Mouse (Mus musculus): ENCODE data around the gene Fam172a. TPM values are rescaled to one million over a fixed set of nuclear protein-coding genes. Genes with fewer than 3 reads are reported as not detected.

Fam172a gene
- total RNA-seq, 2 experiments from 2014 or later, result 7.3 to 7.6 TPM

DNA sequence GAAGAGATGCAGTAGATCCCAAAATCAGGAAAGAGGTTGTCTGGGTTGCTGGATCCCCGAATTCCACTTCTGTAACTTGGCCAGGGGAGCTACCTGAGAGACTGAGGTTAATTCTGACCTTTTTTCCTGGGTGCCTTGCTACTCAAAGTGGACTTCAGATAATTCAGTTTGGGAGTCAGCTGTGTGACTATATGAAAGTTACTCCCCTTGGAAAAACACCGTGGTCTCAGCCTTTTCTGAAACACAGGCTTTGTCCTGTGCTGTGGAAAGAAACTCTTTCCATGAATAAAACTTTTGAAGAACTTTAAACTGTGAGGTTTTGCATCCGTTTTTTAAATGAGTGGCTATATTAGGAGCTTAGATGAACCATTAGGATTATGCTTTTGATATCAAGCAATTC is 472.4 kb downstream of the Fam172a start:
- intact Hi-C loops (cut with DNase I), result no loop called here
- no peak for DNase-seq

DNA sequence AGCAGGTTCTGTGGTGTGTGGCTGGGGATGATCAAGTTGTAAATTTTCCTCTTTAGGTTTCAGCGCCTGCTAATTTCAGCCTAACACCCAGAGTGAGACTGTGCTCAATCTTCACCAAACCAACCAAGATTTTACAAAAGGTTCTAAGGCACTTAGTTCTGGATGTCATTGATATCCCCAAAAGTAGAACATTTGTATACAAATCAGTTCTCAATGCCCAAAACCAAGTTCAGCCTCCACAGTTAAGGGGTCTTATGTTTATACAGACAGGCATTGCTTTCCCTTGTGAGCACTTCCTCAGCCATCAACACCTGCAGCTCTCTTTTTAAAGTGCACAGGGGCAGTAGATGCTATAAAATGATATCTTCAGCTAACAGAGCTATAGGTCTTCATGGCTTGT is 473.1 kb downstream of the Fam172a start:
- intact Hi-C loops (cut with DNase I), result no loop called here
- no peak for DNase-seq

DNA sequence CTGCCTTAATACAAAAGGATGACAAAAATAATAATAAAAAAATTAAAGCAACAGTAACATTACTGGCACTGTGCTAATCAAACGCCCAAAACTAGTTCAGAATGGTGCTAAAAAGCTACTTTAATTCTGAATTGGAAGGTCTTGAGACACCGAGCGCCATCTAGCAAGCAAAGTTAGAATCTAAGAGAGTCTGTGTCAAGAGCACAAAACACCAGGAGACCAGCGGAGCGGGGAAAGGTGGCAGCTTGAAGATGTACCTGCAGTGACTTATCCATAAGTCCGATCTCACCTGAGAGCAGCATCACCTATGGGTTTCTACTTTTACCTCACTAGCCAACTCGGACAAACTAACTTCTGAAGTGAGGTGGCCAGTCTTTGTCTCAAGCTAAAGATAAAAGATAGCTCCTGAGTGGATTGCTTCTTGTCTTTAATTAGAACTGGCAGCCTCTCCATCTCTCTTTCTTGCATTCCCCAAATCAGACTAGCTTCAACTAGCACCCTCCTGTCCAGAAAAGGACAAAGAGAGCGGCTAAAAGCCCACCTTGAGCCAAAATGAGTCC is 474.1 kb downstream of the Fam172a start:
- intact Hi-C loops (cut with DNase I), result no loop called here
- DNase-seq, result no peak

DNA sequence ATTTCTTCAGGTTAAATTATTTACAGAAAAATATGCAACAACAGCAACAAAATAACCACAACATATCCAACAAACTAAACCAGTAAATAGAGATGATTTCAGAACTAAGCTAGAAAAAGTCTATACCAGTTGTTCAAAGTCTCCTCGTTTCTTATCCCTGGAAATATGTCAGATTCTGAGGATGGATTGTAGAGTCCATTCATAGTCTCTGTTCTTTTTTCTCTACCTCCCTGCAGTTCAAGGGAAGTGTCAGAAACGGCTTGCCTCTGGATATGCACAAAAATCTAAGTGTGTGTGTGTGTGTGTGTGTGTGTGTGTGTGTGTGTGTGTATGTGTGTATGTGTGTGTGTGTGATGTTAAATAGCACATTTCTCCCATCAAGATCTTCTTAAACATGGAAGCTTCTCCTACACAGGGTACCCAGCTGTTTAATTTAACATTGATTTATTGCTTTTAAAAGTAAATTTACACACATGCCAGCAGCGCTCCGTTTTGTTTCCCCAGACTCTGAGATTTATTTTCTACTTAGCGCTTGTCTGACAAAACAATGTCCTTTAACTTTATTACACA is 475.6 kb downstream of the Fam172a start:
- intact Hi-C loops (cut with DNase I), result no loop called here
- DNase-seq, result no peak

DNA sequence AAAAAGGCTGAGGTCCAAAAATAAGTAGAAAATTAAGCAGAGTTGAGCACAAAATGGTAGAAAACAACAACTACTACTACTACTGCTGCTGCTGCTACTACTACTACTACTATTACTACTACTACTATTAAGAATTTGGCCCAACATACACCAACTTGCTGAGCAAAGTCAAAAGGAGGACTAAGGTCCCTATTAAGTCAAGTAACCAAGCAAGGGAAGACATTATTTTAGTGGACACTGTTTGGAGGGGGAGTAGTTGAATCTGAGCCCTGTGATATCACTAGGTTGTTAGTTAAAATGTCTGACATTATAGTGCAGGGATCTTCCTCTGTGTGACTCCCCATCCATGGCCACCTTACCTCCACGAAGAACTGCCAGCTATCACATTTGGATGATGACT is 476.2 kb downstream of the Fam172a start:
- intact Hi-C loops (cut with DNase I), result no loop called here
- DNase-seq, result no peak

DNA sequence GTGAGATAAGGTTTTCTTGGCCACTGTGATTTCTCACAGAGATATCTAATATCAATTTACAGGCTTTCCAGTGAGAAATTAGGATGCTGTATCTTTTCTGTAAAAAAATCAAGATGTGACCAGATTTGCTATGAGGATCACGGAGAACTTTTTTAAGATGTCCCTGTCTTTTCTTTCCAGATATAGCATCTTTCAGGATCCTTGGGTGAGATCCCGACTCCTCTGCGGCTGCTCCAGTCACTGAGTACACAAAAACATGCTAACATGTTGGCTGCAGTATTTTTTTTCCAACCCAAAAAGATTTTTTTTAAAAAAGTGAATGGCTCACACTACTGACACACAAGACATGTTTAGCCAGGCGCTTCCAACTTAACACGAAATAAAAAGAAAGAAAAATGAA is 476.9 kb downstream of the Fam172a start:
- intact Hi-C loops (cut with DNase I), result no loop called here

DNA sequence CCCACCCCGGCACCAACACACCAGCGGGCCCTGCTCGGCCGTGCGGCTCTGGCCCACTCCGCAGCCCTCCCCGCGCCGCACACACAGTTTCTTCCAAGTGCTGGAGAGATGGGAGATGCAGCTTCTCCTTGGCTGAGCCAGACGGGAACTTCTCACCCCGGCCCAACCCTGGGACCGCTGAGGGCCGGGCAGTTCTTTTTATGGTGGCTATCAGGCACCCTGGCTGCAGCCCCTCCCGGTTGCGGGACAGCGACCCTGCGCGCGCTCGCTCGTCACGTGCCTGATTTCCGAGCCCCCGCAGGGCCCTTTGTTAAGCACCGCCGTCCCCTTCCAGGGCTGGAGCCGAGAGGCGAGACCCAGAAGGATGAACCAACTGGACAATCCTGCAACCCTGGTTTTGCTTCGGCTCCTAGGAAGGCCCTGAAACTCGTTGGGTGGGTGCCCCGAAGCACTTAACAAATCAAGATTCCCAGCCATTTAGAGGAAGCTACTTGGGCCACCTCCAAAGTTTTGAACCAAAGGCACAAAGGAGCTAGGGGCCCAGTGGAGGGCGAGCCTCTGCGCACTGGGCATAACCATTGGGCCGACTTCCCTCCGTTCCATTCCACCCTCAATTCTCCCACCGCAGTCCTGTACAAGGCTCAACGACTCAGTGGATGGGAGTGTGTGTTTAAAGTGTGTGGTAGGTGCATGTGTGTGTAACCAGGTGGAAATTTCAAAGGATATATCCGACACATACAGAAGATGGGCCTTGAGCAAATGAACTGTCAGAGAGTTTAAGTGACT is 477.7 kb downstream of the Fam172a start:
- no peak for DNase-seq
- intact Hi-C loops (cut with DNase I), result loop anchor here (5.0 to 10.0 kb wide), 2 partner anchors 315 to 1137 kb away; no protein-coding TSS in a partner anchor

More for the DNA sequence above, 476.9 kb downstream of the Fam172a start:
- no peak for DNase-seq

DNA sequence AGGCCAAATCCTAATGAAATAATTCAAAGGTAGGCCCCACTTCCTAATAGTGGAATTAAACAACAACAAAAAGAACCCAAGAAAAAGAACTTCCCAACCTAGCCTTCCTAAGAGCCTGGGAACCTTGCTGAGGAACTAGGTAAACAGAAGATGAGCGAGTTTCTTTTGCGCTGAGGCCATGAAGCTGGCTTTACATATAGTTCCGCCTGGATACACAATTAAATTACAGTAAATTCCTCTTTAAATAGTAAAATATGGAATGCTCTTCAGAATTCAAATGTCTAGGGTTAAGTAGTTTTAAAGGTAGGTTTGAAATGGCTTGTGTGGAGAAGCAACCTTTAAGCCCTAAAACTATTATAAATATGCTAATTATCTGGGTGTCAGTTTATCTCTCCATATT is 478.4 kb downstream of the Fam172a start:
- intact Hi-C loops (cut with DNase I), result loop anchor here (5.0 to 10.0 kb wide), 2 partner anchors 315 to 1138 kb away; no protein-coding TSS in a partner anchor

DNA sequence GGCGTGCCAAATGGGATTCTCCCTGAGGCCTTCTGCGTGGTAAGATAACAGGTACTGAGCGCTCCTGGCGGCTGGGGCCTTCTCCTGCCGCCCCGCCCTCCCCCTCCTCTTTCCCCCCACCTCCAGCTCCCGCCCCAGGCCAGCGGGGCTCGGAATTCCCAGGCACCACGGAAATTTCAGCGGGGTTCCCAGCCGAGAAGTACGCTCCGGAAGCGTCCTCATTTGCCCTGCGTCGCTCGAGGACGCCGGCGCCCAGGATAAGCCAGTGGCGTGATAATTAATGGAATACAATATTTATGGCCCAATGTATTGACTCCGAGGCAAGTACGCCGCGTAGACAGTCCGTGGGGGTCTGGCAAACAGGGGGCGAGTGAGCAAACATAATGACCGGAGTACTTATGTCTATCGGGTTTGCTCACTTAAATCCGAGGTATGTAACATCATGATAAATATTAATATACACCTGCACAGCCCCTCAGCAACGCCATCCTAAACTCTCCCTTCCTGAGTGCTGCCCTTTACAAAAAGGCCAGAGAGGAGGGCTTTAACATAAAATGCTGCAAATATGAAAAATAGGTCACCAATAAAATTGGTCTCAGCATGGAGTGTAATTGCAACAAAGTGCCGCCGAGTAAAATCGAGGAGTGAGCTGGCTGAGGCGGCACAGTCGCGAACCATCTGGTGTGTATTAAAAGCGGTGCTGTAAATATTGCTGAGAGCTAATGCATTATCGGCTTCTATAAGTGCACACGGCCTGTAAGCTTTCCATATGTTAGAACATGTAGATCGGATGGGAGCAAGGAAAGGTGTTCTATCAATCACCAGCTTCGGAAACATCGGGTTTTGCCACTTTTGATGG is 479.5 kb downstream of the Fam172a start:
- no peak for DNase-seq
- intact Hi-C loops (cut with DNase I), result loop anchor here (5.0 to 10.0 kb wide), 2 partner anchors 316 to 1139 kb away; no protein-coding TSS in a partner anchor

More for the DNA sequence above, 478.4 kb downstream of the Fam172a start:
- no peak for DNase-seq

DNA sequence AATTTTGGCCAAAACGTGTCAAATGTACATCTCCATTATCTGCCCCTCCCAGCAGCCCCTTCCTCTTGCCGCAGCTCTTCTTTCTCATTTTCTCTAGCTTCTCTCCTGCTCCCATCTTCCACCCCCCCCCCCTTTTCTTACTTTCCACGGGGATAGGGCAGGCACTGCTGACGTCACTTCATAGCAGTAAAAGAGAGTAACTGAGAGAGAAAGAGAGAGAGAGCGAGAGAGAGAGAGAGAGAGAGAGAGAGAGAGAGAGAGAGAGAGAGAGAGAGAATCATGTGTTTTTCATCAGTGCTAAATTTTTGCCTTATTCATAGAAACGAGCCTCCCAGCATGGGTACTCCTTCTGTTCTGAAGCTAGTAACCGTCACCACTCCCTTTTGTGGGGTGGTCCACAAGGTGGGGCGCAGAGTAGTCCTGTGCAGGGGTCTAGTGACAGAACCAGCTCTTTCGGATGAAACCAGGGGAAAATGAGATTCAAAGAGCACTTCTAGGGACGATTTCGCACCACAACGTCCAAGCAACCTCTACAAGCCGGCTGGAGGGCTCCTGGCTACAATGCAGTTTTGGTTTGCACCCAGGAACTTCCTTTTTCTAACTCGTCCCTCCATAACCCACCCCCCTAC is 480.2 kb downstream of the Fam172a start:
- intact Hi-C loops (cut with DNase I), result loop anchor here (5.0 to 10.0 kb wide), 2 partner anchors 317 to 1140 kb away; no protein-coding TSS in a partner anchor
- no peak for DNase-seq

DNA sequence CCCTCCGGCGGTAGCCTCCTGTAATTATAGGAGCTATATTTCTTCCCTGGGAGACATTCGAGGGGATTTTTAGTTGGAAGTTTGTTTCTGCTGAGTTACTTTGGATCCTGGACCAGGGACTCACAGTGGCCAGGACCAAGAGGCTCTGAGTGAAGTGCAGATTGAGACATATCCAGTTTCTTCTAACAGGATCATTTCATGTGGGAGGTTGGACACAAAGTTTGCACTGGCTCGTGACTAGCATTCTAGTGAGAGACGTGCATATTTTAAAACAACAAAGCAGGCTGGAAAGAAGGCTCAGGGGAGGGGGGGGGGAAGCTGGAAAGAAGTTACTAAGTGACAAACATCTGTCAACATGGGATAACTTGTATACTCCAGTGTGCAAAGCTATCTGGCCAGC is 481.2 kb downstream of the Fam172a start:
- no peak for DNase-seq
- intact Hi-C loops (cut with DNase I), result loop anchor here (5.0 to 10.0 kb wide), 2 partner anchors 318 to 1141 kb away; no protein-coding TSS in a partner anchor

DNA sequence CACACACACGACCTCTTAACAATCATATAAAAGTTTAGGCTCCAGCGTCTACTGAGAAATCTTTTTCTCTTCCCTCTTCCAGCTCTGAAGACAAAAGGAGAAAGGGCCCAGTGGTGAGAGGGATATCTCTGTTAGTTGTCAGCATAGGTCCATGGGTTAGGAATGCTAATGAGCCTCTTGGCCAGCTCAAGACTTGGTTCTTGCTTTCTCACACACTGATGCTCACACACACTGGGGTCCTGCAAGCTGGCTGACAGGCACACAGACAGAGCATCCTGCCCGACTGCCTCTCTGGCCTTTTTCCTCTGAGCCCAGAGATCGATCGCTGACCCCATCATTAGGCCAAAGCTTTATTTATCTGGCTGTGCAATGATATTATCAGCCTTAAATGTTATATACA is 482.2 kb downstream of the Fam172a start:
- intact Hi-C loops (cut with DNase I), result loop anchor here (5.0 to 10.0 kb wide), 2 partner anchors 319 to 1142 kb away; no protein-coding TSS in a partner anchor
- no peak for DNase-seq

DNA sequence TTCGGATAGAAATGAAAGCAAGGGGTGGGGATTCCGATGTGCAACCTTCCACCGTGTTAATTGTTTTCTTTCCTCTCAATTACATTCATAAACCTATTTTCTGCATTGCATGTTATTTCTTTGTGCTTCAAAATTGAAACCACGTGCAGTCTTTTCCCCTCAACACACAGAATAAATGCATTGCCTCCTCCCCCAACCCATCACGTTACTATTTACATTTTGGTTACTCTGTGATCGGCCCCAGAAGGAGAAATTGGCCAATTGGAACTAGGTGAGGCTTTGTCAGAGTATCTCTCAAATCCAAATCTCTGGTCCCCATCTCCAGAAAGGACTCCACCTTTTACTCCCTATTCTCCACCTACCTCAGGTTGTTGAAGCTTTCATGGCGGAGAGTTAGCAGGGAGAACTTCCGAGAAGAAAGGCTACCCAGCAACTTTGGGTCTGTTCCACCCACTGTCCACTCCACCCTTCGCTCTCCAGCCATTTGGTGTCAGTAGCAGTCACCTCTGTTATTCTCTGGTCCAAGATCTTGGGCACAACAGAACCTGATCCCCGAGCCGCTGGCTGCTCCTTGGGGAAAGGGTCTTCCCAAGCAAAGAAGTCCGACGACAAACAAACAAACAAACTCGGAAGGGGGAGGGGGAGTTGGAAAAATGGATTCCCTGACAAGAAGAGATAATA is 483.1 kb downstream of the Fam172a start:
- intact Hi-C loops (cut with DNase I), result loop anchor here (5.0 to 10.0 kb wide), 2 partner anchors 320 to 1143 kb away; no protein-coding TSS in a partner anchor
- no peak for DNase-seq

DNA sequence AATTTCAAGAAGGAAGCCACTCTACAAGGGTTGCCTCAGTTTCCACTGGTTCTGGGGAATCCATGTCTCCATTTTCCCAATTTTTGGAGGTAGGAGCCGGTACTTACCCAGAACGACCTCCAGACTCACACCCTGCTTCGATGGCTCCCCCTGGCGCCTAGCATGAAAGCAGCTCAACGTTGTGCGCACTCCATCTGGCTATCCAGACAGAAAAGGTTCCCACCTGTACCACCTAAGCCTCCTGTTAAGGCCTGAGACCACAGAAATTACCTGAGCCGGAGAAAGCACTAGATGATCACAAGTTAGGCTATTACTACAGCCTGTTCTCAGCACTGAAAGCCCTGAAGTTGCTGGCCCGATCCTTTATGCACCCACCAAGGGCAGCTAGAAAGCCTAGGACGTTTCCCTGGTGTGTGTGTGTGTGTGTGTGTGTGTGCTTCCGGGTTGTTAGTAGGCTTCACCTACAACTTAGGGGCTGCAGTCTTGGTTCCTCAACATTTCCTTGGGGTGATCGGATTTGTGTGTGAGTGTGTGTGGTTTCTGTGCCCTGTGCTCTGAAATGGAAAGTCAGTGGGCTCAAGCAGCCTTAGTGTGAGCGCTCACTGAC is 484.6 kb downstream of the Fam172a start:
- no peak for DNase-seq
- intact Hi-C loops (cut with DNase I), result loop anchor here (10.0 kb wide), 1 partner anchor 322 kb away; no protein-coding TSS in a partner anchor

DNA sequence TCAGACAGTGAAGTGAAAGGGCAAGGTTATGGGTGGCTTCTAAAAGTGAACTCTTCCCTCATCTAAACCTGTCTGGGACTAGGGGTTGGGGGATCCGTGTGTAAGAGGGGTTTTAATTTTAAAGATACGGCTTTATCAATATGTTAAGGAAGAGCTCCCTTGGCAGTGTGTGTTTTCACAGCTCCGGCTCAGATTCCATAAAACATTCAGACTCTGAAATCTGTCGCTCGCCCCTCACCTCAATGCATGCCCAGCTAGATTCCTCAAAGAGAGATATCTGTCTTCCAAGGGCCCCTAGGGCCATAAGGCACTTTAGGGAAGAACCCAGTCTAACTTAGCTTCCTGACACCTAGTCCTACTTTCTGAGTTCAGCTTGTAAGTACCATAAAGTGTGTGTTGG is 486.0 kb downstream of the Fam172a start:
- intact Hi-C loops (cut with DNase I), result loop anchor here (10.0 kb wide), 1 partner anchor 323 kb away; no protein-coding TSS in a partner anchor
- DNase-seq, result no peak

DNA sequence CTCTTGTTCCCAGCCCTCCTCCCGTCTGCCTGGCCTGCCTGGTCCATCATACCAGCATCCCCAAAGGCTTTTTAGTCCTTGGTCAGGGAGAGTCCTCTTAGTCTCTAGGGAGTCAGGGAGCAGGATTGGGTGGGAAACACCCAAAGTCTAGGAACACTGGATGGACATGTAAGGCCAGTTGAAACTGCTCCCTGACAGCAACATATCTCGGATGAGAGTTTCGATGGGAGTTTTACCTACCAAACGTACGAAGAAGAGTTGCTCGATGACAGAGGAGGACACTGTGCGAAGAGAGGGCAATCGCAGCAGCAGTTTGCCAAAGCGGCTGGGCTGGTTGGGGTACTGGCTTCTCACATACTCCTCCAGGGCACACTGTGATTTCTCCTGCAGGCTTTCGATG is 487.8 kb downstream of the Fam172a start:
- intact Hi-C loops (cut with DNase I), result loop anchor here (10.0 kb wide), 1 partner anchor 325 kb away; no protein-coding TSS in a partner anchor
- DNase-seq, result no peak

DNA sequence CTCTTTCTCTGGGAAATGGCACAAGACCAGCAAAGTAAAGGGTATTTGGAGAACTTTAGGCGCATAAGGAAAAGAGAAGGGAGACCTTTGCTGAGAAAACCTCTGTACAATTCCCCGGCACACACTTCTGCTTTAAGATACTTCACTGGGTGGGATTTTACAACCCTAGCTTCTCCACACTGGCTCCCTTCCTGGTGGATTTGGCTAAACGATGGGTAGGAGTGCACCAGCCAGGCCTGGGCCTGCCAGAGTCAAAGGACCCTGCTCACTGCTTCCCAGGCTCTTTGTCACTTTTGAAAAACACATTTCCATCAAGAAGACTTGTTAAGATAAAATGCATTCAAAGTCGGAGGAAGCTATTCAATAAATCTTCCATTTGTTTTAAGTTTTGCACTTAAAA is 491.4 kb downstream of the Fam172a start:
- DNase-seq, result no peak
- intact Hi-C loops (cut with DNase I), result no loop called here

DNA sequence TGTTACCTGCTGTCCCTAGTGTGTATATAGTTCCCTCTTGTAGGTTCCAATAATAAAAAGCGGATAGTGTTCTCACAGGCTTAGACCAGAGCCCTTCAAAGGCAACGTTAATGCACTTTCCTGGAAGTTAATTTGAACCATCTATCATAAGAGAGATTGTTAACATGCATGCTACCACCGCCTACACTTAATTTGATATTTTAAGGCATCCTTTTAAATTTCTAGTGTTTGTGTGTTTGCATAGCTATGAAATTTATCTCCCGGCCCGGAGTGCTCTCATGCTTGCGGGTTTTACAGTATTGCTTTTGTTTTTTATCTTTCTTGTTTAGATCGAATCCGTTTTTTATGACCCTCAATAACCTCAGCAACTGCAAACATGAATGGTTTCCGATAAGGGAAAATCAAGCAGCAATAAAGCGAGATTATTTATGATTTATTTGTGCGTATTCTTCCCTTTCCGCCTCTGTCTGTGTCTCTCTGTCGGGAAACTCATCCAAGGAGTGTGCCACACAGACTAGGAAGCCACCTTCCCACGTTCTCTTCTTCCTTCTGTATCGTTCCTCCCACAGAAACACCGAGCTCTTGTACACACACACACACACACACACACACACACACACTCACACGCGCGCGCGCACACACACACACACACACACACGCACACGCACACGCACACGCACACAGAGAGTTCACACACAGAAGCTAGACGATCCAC is 492.5 kb downstream of the Fam172a start:
- intact Hi-C loops (cut with DNase I), result no loop called here
- no peak for DNase-seq
